In the genomic region with DNA sequence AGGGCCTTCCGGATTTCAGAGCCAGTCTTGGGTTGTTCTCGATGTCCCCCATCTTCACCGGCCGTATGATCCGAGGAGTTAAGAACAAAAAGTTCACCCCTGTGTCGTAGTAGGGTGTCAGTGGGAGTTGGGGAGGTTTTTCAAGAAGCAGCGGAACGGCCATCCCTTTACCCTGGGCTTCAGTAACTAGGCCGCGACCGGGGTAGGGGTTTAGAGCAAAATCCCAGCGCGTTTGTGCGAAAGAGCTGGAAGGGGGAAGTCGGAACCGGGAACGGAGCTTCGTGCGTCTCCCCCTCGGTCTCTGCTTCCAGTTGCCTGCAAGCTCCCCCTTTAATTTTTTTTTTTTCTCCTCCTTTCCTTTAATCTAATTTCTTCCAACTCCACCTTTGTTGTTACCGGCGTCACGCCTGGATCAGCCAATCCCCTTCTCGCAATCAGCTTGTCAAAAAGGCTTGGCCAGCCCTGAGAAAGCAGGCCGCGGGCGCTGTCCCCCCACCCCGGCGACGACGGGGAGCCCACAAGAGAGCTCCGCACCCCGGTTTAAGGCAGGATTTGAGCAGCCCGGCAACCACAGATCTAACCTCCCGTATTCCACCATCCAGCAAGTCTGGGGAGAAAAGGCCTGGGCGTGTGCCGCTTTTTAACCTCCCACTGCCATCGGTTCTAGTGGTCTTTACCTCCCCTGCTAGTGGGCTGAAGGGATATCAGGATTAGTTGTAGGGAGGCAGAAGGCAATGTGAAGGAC, we compare ENCODE assay signal across 8 mouse cellular contexts. TPM values are rescaled to one million over a fixed set of nuclear protein-coding genes. Genes with fewer than 3 reads are reported as not detected.
DNase-seq lines count a peak whose midpoint lies in the region; ATAC-seq and TF ChIP-seq lines count a peak whose summit lies in the region.

No protein-coding gene starts in this region.

- H3K4me1 ChIP-seq in ES-Bruce4 (ENCODE audit: control insufficient read depth, insufficient read depth, low read length) = peaks cover 2% of the 10 kb centered on the region
- peaks cover 15% of the 10 kb centered on the region; the same call in 1 of the 2 replicates for H3K4me1 ChIP-seq in forebrain, embryonic 14.5 days (ENCODE audit: control insufficient read depth, insufficient read depth, low read length)
- H3K4me1 ChIP-seq in liver, embryonic 15.5 days (replicated peaks) = peaks cover 33% of the 10 kb centered on the region
- H3K4me1 ChIP-seq in neural tube, embryonic 11.5 days (ENCODE audit: control insufficient read depth, insufficient read depth, low read length) = peaks cover 18% of the 10 kb centered on the region
- H3K4me1 ChIP-seq in stomach, embryonic 16.5 days (ENCODE audit: control insufficient read depth, insufficient read depth, low read length) = peaks cover 22% of the 10 kb centered on the region

- peak; percentile 90 for DNase-seq in cerebellum, adult 11 months
- peak; percentile 96 for DNase-seq in forebrain, embryonic 14.5 days (ENCODE audit: low spot score)
- peak; percentile 89 to 92 for DNase-seq in heart, postnatal 10 days
- peak; percentile 85 to 90 for DNase-seq in kidney, postnatal 4 days
- peak; percentile 78 for DNase-seq in neural tube, embryonic 11.5 days (ENCODE audit: low spot score)

- no peaks in the 10 kb centered on the region for H3K9me3 ChIP-seq in ES-Bruce4 (replicated peaks; ENCODE audit: control insufficient read depth, insufficient read depth, low read length, poor library complexity, severe bottlenecking)
- H3K9me3 ChIP-seq in forebrain, embryonic 14.5 days (replicated peaks; ENCODE audit: control insufficient read depth, low read length) = no peaks in the 10 kb centered on the region
- no peaks in the 10 kb centered on the region for H3K9me3 ChIP-seq in liver, embryonic 15.5 days (replicated peaks)
- no peaks in the 10 kb centered on the region for H3K9me3 ChIP-seq in neural tube, embryonic 11.5 days (ENCODE audit: control insufficient read depth, low read length)
- H3K9me3 ChIP-seq in stomach, embryonic 16.5 days (replicated peaks; ENCODE audit: control insufficient read depth, low read length) = no peaks in the 10 kb centered on the region

- peak overlapping the region; percentile 90 for H3K4me3 ChIP-seq in ES-Bruce4 (ENCODE audit: low read depth, low read length)
- peak overlapping the region; percentile 100 for H3K4me3 ChIP-seq in forebrain, embryonic 14.5 days (ENCODE audit: low read depth, low read length)
- peak overlapping the region; percentile 99 for H3K4me3 ChIP-seq in liver, embryonic 15.5 days (replicated peaks)
- H3K4me3 ChIP-seq in neural tube, embryonic 11.5 days (ENCODE audit: low read depth, low read length) = peak overlapping the region; percentile 100
- peak overlapping the region; percentile 98 for H3K4me3 ChIP-seq in stomach, embryonic 16.5 days (replicated peaks; ENCODE audit: low read length)

- peak; percentile 79 for TF ChIP-seq POLR2A in ES-Bruce4 (IDR thresholded peaks at IDR 0.05; ENCODE audit: insufficient read depth, low read length)

- under 1% methylated on average over 38 of the region's 38 CpGs for WGBS in forebrain, embryonic 14.5 days
- 1% methylated on average over 38 of the region's 38 CpGs for WGBS in liver, embryonic 15.5 days (ENCODE audit: insufficient replicate concordance)
- under 1% methylated on average over 38 of the region's 38 CpGs for WGBS in neural tube, embryonic 11.5 days
- WGBS in stomach, embryonic 16.5 days = under 1% methylated on average over 38 of the region's 38 CpGs

- H3K9ac ChIP-seq in ES-Bruce4 (ENCODE audit: low read depth, poor library complexity, severe bottlenecking) = peak overlapping the region; percentile 100
- peak overlapping the region; percentile 100 for H3K9ac ChIP-seq in forebrain, embryonic 14.5 days (ENCODE audit: low read length)
- H3K9ac ChIP-seq in liver, embryonic 15.5 days = peak overlapping the region; percentile 100
- peak overlapping the region; percentile 100 for H3K9ac ChIP-seq in neural tube, embryonic 11.5 days (ENCODE audit: low read length)
- H3K9ac ChIP-seq in stomach, embryonic 16.5 days (ENCODE audit: low read length) = peak overlapping the region; percentile 100

- peak; percentile 47; the same call in 1 of the 2 replicates for ATAC-seq in forebrain, embryonic 14.5 days
- ATAC-seq in liver, embryonic 15.5 days (ENCODE audit: insufficient read depth) = no peak
- no peak for ATAC-seq in neural tube, embryonic 11.5 days (ENCODE audit: insufficient read depth, low FRiP score, low TSS enrichment)
- ATAC-seq in stomach, embryonic 16.5 days (ENCODE audit: insufficient read depth, low FRiP score) = peak; percentile 16; the same call in 1 of the 2 replicates

- H3K36me3 ChIP-seq in ES-Bruce4 (ENCODE audit: control insufficient read depth, insufficient read depth, low read length, poor library complexity, severe bottlenecking) = no peaks in the 10 kb centered on the region
- peaks cover 4% of the 10 kb centered on the region; the same call in 1 of the 2 replicates for H3K36me3 ChIP-seq in forebrain, embryonic 14.5 days (ENCODE audit: control insufficient read depth, insufficient read depth, low read length)
- H3K36me3 ChIP-seq in liver, embryonic 15.5 days (replicated peaks) = peaks cover 8% of the 10 kb centered on the region
- H3K36me3 ChIP-seq in neural tube, embryonic 11.5 days (ENCODE audit: control insufficient read depth, insufficient read depth, low read length) = no peaks in the 10 kb centered on the region
- H3K36me3 ChIP-seq in stomach, embryonic 16.5 days (ENCODE audit: control insufficient read depth, insufficient read depth, low read length) = no peaks in the 10 kb centered on the region

- H3K27ac ChIP-seq in ES-Bruce4 (ENCODE audit: insufficient read depth, low read length) = peak overlapping the region; percentile 83
- peak overlapping the region; percentile 99 for H3K27ac ChIP-seq in forebrain, embryonic 14.5 days (ENCODE audit: low read depth, low read length)
- peak overlapping the region; percentile 97 for H3K27ac ChIP-seq in liver, embryonic 15.5 days (replicated peaks)
- peak overlapping the region; percentile 99 for H3K27ac ChIP-seq in neural tube, embryonic 11.5 days (ENCODE audit: low read depth, low read length)
- H3K27ac ChIP-seq in stomach, embryonic 16.5 days (ENCODE audit: low read length) = peak overlapping the region; percentile 99

- peak overlapping the region; percentile 95 for H3K4me2 ChIP-seq in forebrain, embryonic 14.5 days (ENCODE audit: low read length)
- peak overlapping the region; percentile 99 for H3K4me2 ChIP-seq in liver, embryonic 15.5 days
- peak overlapping the region; percentile 80 for H3K4me2 ChIP-seq in neural tube, embryonic 11.5 days (ENCODE audit: low read depth)
- peak overlapping the region; percentile 78 for H3K4me2 ChIP-seq in stomach, embryonic 16.5 days (ENCODE audit: low read depth, low read length)

- no peak for TF ChIP-seq EP300 in ES-Bruce4 (IDR thresholded peaks at IDR 0.05; ENCODE audit: insufficient read depth, low read depth, low read length)

- no peaks in the 10 kb centered on the region for H3K27me3 ChIP-seq in ES-Bruce4 (ENCODE audit: control insufficient read depth, insufficient read depth, low read length, poor library complexity, severe bottlenecking)
- H3K27me3 ChIP-seq in forebrain, embryonic 14.5 days (replicated peaks; ENCODE audit: control insufficient read depth, insufficient read depth, low read length) = no peaks in the 10 kb centered on the region
- peaks cover 34% of the 10 kb centered on the region for H3K27me3 ChIP-seq in liver, embryonic 15.5 days
- H3K27me3 ChIP-seq in neural tube, embryonic 11.5 days (ENCODE audit: control insufficient read depth, insufficient read depth, low read length) = no peaks in the 10 kb centered on the region; the same call in 1 of the 2 replicates
- no peaks in the 10 kb centered on the region for H3K27me3 ChIP-seq in stomach, embryonic 16.5 days (ENCODE audit: control insufficient read depth, insufficient read depth, low read length)

- intact Hi-C loops in heart, postnatal 10 days (cut with DNase I) = loop anchor here (10.0 kb wide), 1 partner anchor 235 kb away; a partner anchor contains a TSS

- TF ChIP-seq CTCF in ES-Bruce4 (IDR thresholded peaks at IDR 0.05; ENCODE audit: low read depth, low read length) = no peak

RNA-seq across cellular contexts. Expression of a gene that starts 0.6 kb away (rescaled TPM):
- polyA plus RNA-seq in ES-Bruce4 (2011; ENCODE audit: insufficient read depth, insufficient read length, low read depth, missing spikeins) = 81.7 and 82.0 TPM in 2 replicates
- 74.5 and 91.0 TPM in 2 replicates for polyA plus RNA-seq in forebrain, embryonic 14.5 days (2014; fragmentation: Nextera tagmentation; extraction: Ambion mirVana)
- 10 to 100 TPM; 78.3 to 80.9 TPM for total RNA-seq in heart, postnatal 10 days (2021)
- 50.9 and 55.2 TPM in 2 replicates for polyA plus RNA-seq in liver, embryonic 15.5 days (2015; fragmentation: Nextera tagmentation; extraction: Ambion mirVana)
- polyA plus RNA-seq in neural tube, embryonic 11.5 days (2014; fragmentation: Nextera tagmentation; extraction: Ambion mirVana) = 86.0 and 93.2 TPM in 2 replicates
- 70.5 and 71.4 TPM in 2 replicates for polyA plus RNA-seq in stomach, embryonic 16.5 days (2015; fragmentation: Nextera tagmentation; extraction: Ambion mirVana)

RNA-seq across cellular contexts. Expression of a gene that starts 23.7 kb away (rescaled TPM):
- 44.3 and 50.3 TPM in 2 replicates for polyA plus RNA-seq in ES-Bruce4 (2011; ENCODE audit: insufficient read depth, insufficient read length, low read depth, missing spikeins)
- 25.2 and 28.7 TPM in 2 replicates for polyA plus RNA-seq in forebrain, embryonic 14.5 days (2014; fragmentation: Nextera tagmentation; extraction: Ambion mirVana)
- 10 to 100 TPM; 34.1 to 38.3 TPM for total RNA-seq in heart, postnatal 10 days (2021)
- polyA plus RNA-seq in liver, embryonic 15.5 days (2015; fragmentation: Nextera tagmentation; extraction: Ambion mirVana) = 3.8 and 4.6 TPM in 2 replicates
- 18.8 and 20.0 TPM in 2 replicates for polyA plus RNA-seq in neural tube, embryonic 11.5 days (2014; fragmentation: Nextera tagmentation; extraction: Ambion mirVana)
- polyA plus RNA-seq in stomach, embryonic 16.5 days (2015; fragmentation: Nextera tagmentation; extraction: Ambion mirVana) = 12.2 and 13.2 TPM in 2 replicates

RNA-seq across cellular contexts. Expression of a gene that starts 35.4 kb away (rescaled TPM):
- 19.7 and 20.0 TPM in 2 replicates for polyA plus RNA-seq in ES-Bruce4 (2011; ENCODE audit: insufficient read depth, insufficient read length, low read depth, missing spikeins)
- polyA plus RNA-seq in forebrain, embryonic 14.5 days (2014; fragmentation: Nextera tagmentation; extraction: Ambion mirVana) = 74.4 and 75.3 TPM in 2 replicates
- total RNA-seq in heart, postnatal 10 days (2021) = 10 to 100 TPM; 29.0 to 31.1 TPM
- 26.1 and 28.9 TPM in 2 replicates for polyA plus RNA-seq in liver, embryonic 15.5 days (2015; fragmentation: Nextera tagmentation; extraction: Ambion mirVana)
- polyA plus RNA-seq in neural tube, embryonic 11.5 days (2014; fragmentation: Nextera tagmentation; extraction: Ambion mirVana) = 61.7 and 64.5 TPM in 2 replicates
- 53.0 and 53.4 TPM in 2 replicates for polyA plus RNA-seq in stomach, embryonic 16.5 days (2015; fragmentation: Nextera tagmentation; extraction: Ambion mirVana)

RNA-seq across cellular contexts. Expression of a gene that starts 45.9 kb away (rescaled TPM):
- 0.48 and 0.53 TPM in 2 replicates for polyA plus RNA-seq in ES-Bruce4 (2011; ENCODE audit: insufficient read depth, insufficient read length, low read depth, missing spikeins)
- 1.8 and 2.1 TPM in 2 replicates for polyA plus RNA-seq in forebrain, embryonic 14.5 days (2014; fragmentation: Nextera tagmentation; extraction: Ambion mirVana)
- total RNA-seq in heart, postnatal 10 days (2021) = 10 to 100 TPM in 1 of 2 experiments, 1 to 10 TPM in 1; 3.5 to 13.0 TPM
- 1,073 and 1,204 TPM in 2 replicates for polyA plus RNA-seq in liver, embryonic 15.5 days (2015; fragmentation: Nextera tagmentation; extraction: Ambion mirVana)
- 26.6 and 28.4 TPM in 2 replicates for polyA plus RNA-seq in neural tube, embryonic 11.5 days (2014; fragmentation: Nextera tagmentation; extraction: Ambion mirVana)
- 38.9 and 47.2 TPM in 2 replicates for polyA plus RNA-seq in stomach, embryonic 16.5 days (2015; fragmentation: Nextera tagmentation; extraction: Ambion mirVana)

RNA-seq across cellular contexts. Expression of a gene that starts 51.6 kb away (rescaled TPM):
- polyA plus RNA-seq in ES-Bruce4 (2011; ENCODE audit: insufficient read depth, insufficient read length, low read depth, missing spikeins) = 0.70 and 2.3 TPM in 2 replicates
- polyA plus RNA-seq in forebrain, embryonic 14.5 days (2014; fragmentation: Nextera tagmentation; extraction: Ambion mirVana) = not detected in 2 replicates
- total RNA-seq in heart, postnatal 10 days (2021) = under 1 TPM; 0.52 to 0.69 TPM
- 0.05 and 0.06 TPM in 2 replicates for polyA plus RNA-seq in liver, embryonic 15.5 days (2015; fragmentation: Nextera tagmentation; extraction: Ambion mirVana)
- polyA plus RNA-seq in neural tube, embryonic 11.5 days (2014; fragmentation: Nextera tagmentation; extraction: Ambion mirVana) = not detected in 2 replicates
- polyA plus RNA-seq in stomach, embryonic 16.5 days (2015; fragmentation: Nextera tagmentation; extraction: Ambion mirVana) = 0.12 TPM in 1 of 2 replicates, not detected in the other

Comparison
In these comparisons a context has a peak if more than half of its experiments do, and no peak if none do; other contexts are left out.
1. ATAC-seq: peak in forebrain, embryonic 14.5 days (single experiment) and stomach, embryonic 16.5 days (single experiment); none in liver, embryonic 15.5 days (single experiment) and neural tube, embryonic 11.5 days (single experiment).
2. Peak in every context shown above with its lines, with median percentiles within 50 percentile points of each other: H3K27ac ChIP-seq, H3K4me3 ChIP-seq, H3K9ac ChIP-seq, DNase-seq and H3K4me2 ChIP-seq.